Mouse (Mus musculus): ENCODE data around the gene Ska3.

The Ska3 gene

DNA sequence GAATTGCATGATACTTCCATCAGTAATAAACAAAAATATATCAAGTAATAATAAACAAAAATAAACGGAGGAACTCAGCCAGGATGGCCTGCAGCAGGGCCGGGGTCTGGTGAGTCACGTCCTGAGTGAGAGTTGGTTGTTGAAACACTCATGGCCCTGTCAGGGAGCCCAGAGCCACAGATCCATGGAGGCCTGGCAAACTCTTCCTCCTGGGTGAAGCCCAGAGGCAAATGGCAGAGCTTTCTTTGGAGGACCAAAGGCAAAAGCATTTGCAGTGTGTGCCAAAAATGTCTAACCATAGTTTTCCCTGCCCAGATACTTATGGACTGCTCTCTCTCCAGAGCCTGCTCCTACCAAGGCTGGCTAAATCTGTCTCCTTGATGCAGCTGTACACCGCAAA lies 34.8 kb downstream of the Ska3 start:
- no peak for DNase-seq

- DNase-seq = no peak
Measured at GRCm38 (mm10) chr14:57789759-57790158, 36.2 kb downstream of the Ska3 start.

GRCm38 (mm10) chr14:57789311-57789710 lies 36.7 kb downstream of the Ska3 start:
- no peak for DNase-seq

DNA sequence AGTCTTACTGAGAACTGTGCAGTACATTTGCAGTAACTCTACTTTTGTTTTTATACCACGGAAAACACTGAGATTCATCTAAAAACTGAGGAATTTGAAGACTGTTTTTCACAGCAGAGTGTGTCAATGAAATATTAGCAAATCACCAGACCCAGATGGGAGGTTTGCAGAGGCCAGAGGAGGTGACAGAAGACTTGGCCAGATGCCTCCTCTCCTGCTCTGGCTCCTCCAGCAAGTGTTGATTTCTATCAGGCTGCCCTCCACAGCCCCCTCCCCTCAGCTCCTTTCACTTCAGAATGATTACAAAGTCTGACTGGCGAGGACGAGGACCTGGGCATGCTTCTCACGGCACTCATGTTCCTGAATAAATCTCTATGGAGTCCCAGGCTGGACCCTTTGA lies 38.6 kb downstream of the Ska3 start:
- DNase-seq = peak; percentile 29

DNA sequence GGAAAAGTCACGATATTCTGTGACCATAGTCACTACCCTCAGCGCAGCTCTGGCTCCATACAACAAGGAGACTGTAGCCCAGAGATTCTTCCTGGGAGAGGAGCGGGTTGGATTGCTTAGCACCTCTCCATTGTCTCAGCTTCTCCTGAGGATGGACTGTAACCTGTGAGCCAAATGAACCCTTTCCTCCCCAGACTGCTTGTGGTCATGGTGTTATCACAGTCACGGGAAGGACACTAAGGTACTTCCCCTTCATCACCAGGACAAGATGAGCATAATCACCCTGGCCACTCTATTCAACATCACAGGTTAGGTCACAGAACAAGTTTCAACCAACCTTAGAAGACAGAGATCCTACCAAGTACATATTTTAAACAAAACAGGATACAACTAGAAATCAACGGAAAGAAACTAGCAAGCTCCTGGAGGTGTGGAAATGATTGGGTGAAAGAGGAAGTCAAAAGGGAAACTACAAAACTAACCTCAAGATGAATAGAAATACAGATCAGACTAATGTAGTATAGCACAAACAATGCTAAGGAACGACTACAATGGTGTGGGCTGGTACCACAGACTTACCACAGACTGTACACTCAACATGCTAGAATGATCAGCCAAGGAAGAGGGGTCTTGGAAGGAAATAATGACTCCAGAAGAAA lies 53.7 kb downstream of the Ska3 start:
- no peak for DNase-seq

- peak; percentile 29 for DNase-seq
Measured at GRCm38 (mm10) chr14:57769102-57769501, 56.9 kb downstream of the Ska3 start.

DNA sequence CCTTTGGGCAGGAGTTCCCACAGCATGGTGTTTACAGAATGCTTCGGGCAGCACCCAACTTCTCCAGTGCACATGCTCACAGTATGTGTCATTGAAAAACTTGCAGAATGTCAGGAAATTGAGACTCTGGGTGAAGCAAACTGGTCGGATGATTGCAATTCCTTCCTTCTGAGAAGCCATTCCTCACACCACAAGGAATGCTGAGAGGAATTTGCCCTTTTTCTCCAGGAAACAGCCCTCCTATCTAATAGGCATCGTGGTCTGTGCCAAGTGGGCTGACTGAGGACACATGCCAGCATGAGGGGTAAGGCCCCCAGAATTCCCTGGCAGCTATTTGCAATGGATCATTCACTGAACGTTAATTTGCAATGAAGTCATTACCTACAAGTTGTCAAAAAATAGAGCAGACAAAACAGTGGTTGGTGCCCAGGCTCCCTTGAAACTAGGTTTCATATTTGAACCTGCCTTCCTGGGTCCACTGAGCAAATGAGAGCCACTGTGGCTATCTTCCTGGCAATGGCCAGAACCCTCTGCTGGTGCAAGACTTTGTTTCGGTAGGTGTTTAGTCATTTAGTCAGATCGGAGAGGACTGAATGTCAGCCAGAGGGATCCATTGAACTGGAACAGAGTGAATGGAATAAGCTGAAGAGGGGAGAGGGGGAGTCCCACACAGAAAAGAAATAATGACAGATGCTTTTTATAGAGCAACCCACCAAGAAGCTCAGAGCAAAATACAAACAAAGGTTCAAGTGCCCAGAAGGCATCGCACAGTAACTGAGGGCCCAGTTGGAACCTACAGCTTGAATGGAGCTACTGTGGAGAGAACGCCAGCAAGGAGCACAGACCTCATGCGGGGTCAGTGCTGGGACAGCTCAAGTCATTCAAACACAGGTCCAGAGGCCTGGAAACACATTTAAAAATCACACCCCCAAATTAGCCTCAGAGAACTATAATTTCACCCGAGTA lies 65.3 kb downstream of the Ska3 start:
- DNase-seq = no peak

- no peak for DNase-seq
Measured at GRCm38 (mm10) chr14:57758237-57758636, 67.7 kb downstream of the Ska3 start, which contains the start of gene Lats2. Gene Lats2, minus strand, starts transcription at chr14:57758388.
